Mouse (Mus musculus) C2C12 (cell line): Measurements from ENCODE around the gene Get4. TPM values are rescaled to one million over a fixed set of nuclear protein-coding genes. Genes with fewer than 3 reads are reported as not detected.

ENCODE experiments used
- H3K27me3 ChIP-seq: one replicate; pipeline ENCODE4 v1.6.1; 2011; ENCODE audit not compliant: control insufficient read depth, insufficient read depth, insufficient read length
- H3K36me3 ChIP-seq: one replicate; pipeline ENCODE4 v1.6.1; 2011; ENCODE audit not compliant: control insufficient read depth, insufficient read depth
- H3K4me3 ChIP-seq: one replicate; pipeline ENCODE4 v1.5.1; 2011; ENCODE audit warnings: mild to moderate bottlenecking, control low read depth; ENCODE audit not compliant: poor library complexity, insufficient read depth, severe bottlenecking
- H3K79me2 ChIP-seq: one replicate; pipeline ENCODE4 v1.6.1; 2011; ENCODE audit not compliant: control insufficient read depth, insufficient read depth
- H3K79me3 ChIP-seq: one replicate; pipeline ENCODE4 v1.6.1; 2011; ENCODE audit warnings: low read depth, control low read depth
- H3ac ChIP-seq: one replicate; pipeline ENCODE3; 2011; ENCODE audit warnings: low read depth; ENCODE audit not compliant: control insufficient read depth, insufficient read length
- CEBPB ChIP-seq: IDR thresholded peaks from one replicate; pipeline ENCODE4 v1.6.1; 2011; ENCODE audit warnings: low read depth, mild to moderate bottlenecking, control low read depth, moderate library complexity
- CTCF ChIP-seq: IDR thresholded peaks from one replicate; pipeline ENCODE4 v1.5.1; 2011; ENCODE audit not compliant: control insufficient read depth, insufficient read depth, insufficient read length
- FOSL1 ChIP-seq: IDR thresholded peaks from one replicate; pipeline ENCODE4 v1.8.0; 2011; ENCODE audit warnings: mild to moderate bottlenecking, low read length; ENCODE audit not compliant: poor library complexity, insufficient read depth, severe bottlenecking
- MAX ChIP-seq: IDR thresholded peaks from one replicate; pipeline ENCODE4 v1.6.1; 2011; ENCODE audit warnings: mild to moderate bottlenecking, control low read depth
- MYOD1 ChIP-seq: IDR thresholded peaks from one replicate; pipeline ENCODE4 v1.6.1; 2011; ENCODE audit warnings: low read depth; ENCODE audit not compliant: control insufficient read depth, insufficient read length
- MYOG ChIP-seq: IDR thresholded peaks from one replicate; pipeline ENCODE4 v1.6.1; 2011; ENCODE audit not compliant: control insufficient read depth, insufficient read length; ENCODE audit errors: extremely low read depth
- USF1 ChIP-seq: IDR thresholded peaks from one replicate; pipeline ENCODE4 v1.6.1; 2011; ENCODE audit warnings: low read depth, mild to moderate bottlenecking, control low read depth, moderate library complexity
- polyA plus RNA-seq: library from polyadenylated mRNA; unstranded; fragments of >200 nt; fragmentation: generic; extraction: Trizol; gene quantifications from one replicate; pipeline ENCODE4 v1.2.1, GENCODE M21; 2012; ENCODE audit warnings: missing spikeins

Get4 gene
- polyA plus RNA-seq, 1 experiment = 133 TPM

DNA sequence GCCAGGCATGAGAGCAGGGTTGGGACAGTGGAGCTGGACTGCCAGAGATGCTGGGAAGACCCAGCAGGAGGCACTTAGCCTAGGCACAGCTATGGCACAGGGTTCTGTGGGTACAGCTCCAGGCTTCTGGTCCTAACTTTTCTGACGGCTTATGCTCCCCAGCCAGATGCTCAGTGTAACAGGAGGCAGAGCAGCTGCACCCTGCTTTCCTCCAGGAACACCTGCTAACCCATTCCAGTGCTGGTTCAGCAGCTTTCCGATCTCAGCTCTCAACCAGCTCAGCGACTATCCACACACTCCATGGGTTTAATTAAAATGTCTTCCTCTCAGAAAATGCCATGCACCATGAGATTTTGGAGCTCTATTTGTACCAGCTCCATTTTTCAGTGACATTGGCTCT is 35.4 kb upstream of the Get4 start:
- TF ChIP-seq CTCF = no peak
- no peak for TF ChIP-seq CEBPB
- TF ChIP-seq FOSL1 = no peak
- no peak for TF ChIP-seq MAX
- no peak for TF ChIP-seq MYOG
- no peak for TF ChIP-seq MYOD1
- TF ChIP-seq USF1 = no peak
- Histone ChIP-seq H3ac (no peak overlapping the region), H3K4me3 (no peak overlapping the region), H3K79me3 (peaks cover 14% of the 10 kb centered on the region), H3K79me2 (peaks cover 58% of the 10 kb centered on the region), H3K27me3 (no peaks in the 10 kb centered on the region), H3K36me3 (peaks cover 37% of the 10 kb centered on the region)

DNA sequence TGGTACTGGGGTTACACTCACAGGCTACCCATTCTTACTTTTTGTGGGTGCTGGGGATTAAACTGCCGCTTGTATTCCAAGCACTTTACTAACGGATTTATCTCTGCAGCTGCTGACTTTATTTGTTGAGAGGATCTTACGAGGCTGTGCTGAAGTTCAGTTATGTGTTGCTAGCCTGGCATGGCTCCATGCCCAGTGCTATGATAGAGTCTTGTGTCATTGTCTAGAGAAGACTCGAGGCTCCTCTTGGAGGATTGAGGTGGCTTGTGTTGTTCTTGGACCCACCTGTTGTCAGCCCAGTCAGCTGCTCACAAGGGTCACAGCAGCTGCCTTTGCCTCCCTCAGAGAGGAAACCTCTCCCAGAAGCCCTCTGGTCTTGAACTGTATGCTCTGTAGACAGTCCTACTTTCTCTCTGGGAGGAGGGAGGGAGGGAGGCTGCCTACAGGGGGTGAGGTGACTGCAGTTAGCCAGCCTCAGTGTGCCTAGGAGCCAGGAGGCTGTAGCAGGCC is 32.1 kb upstream of the Get4 start:
- Histone ChIP-seq H3K27me3 (no peaks in the 10 kb centered on the region), H3K79me2 (peaks cover 28% of the 10 kb centered on the region), H3K36me3 (peaks cover 55% of the 10 kb centered on the region), H3ac (no peak overlapping the region), H3K4me3 (no peak overlapping the region), H3K79me3 (no peaks in the 10 kb centered on the region)
- TF ChIP-seq FOSL1 (no peak), CTCF (no peak), MYOD1 (peak; percentile 73), MAX (no peak), MYOG (no peak), USF1 (no peak)

DNA sequence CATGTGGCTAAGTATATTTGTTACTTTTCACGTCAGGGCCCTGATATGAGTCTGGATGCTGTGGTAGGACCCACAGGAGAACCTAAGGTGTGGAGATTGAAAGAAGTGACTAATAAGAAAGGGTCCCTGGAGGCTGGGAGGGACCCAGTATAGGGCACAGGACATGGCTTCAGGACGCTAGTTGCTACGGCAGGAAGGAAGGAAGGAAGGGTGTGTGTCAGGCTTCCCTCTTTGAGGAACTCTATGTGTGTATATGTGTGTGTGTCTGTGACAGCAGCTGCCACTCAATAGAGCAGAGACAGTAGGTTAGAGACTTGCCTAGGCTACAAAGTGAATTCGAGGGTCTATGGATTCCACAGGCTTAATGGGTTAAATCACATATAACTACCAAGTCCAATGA is 31.5 kb upstream of the Get4 start:
- peaks cover 27% of the 10 kb centered on the region for H3K79me2 ChIP-seq
- peaks cover 60% of the 10 kb centered on the region for H3K36me3 ChIP-seq
- H3K79me3 ChIP-seq = no peaks in the 10 kb centered on the region

DNA sequence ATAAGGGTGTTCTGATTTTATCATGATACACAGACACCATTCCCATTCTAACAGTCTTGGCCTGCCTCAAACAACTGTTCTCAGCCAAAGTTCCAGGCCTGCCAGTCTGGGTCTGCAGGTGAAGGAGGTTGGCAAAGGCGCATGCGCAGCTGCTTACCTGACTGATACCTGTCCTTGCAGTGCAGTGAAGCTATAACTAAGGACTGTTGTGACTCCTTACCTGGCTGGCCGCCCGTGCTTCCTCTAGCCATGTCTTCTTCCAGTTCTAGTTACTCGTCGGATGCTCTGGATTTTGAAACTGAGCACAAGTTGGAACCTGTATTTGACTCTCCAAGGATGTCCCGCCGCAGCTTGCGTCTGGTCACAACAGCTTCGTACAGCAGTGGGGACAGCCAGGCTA is 28.8 kb upstream of the Get4 start:
- Histone ChIP-seq H3K36me3 (peaks cover 71% of the 10 kb centered on the region), H3K79me2 (peaks cover 10% of the 10 kb centered on the region), H3K79me3 (no peaks in the 10 kb centered on the region), H3K27me3 (no peaks in the 10 kb centered on the region), H3K4me3 (no peak overlapping the region), H3ac (no peak overlapping the region)
- TF ChIP-seq MAX (no peak), MYOG (no peak), CTCF (no peak), CEBPB (no peak), FOSL1 (no peak), USF1 (no peak), MYOD1 (no peak)

More for the DNA sequence above, 31.5 kb upstream of the Get4 start:
- TF ChIP-seq FOSL1 = no peak
- TF ChIP-seq CTCF = no peak
- no peak for TF ChIP-seq MAX
- no peak for TF ChIP-seq MYOD1
- TF ChIP-seq CEBPB = no peak
- TF ChIP-seq USF1 = no peak
- no peak for TF ChIP-seq MYOG
- Histone ChIP-seq H3ac (no peak overlapping the region), H3K4me3 (no peak overlapping the region), H3K27me3 (no peaks in the 10 kb centered on the region)

DNA sequence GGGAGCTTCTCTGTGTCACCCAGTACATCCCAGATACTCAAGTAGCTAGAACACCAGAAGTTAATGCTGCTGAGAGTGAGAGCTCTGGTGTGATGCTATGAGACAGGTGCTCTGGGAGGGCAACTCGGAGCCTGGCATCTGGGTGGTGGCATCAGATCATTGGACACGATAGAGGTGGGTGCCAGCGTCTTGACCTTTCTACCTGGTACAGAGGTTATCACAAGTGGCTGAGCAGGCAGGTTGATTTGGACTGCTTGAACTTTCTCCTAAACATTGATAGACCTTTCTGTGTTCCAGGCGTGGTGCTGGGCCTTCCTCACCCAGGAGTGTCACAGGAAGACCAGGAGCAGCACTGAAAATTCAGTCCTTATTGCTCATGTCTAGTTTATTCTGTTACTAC is 24.9 kb upstream of the Get4 start:
- Histone ChIP-seq H3K4me3 (no peak overlapping the region), H3K36me3 (peaks cover 82% of the 10 kb centered on the region), H3K79me2 (no peaks in the 10 kb centered on the region), H3K79me3 (peaks cover 2% of the 10 kb centered on the region), H3K27me3 (no peaks in the 10 kb centered on the region), H3ac (no peak overlapping the region)
- TF ChIP-seq FOSL1 = no peak
- TF ChIP-seq MAX = no peak
- TF ChIP-seq MYOD1 = no peak
- TF ChIP-seq CEBPB = no peak
- TF ChIP-seq CTCF = no peak
- no peak for TF ChIP-seq MYOG
- TF ChIP-seq USF1 = no peak

DNA sequence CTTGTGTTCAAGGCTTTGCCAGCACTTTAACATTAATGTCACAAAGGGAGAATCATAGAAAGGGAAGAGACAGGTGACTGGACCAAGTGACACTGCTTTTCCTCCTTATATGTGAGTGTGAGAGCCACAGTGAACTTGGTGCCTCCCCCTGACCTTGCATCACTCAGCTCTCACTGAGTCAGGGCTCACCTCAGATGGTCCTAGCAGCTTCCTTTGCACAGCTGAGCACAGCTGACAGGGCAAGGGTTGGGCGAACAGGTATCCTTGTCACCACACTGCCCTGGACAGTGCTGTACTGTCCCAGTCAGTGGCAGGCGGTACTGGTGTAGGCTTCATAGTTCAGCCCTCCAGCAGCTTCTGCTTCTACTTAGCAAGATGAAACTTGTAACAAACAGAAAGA is 24.5 kb upstream of the Get4 start:
- Histone ChIP-seq H3K27me3 (no peaks in the 10 kb centered on the region), H3K4me3 (no peak overlapping the region), H3K79me2 (no peaks in the 10 kb centered on the region), H3ac (no peak overlapping the region), H3K36me3 (peaks cover 80% of the 10 kb centered on the region), H3K79me3 (peaks cover 2% of the 10 kb centered on the region)
- TF ChIP-seq FOSL1 (no peak), MAX (no peak), CTCF (no peak), MYOD1 (no peak), USF1 (no peak), MYOG (no peak), CEBPB (no peak)
